Mouse (Mus musculus) olfactory bulb, adult 2 months (tissue): ENCODE data around the gene Luc7l.

Source experiments
- CTCF ChIP-seq: fragments of 200-500 bp; IDR thresholded peaks from 2 replicates; pipeline ENCODE4 v1.5.1; 2012; ENCODE audit warnings: low read depth, mild to moderate bottlenecking, low read length, moderate library complexity; ENCODE audit not compliant: insufficient read depth
- POLR2A ChIP-seq: fragments of 200-500 bp; IDR thresholded peaks from 2 replicates; pipeline ENCODE4 v1.6.1; 2012; ENCODE audit warnings: mild to moderate bottlenecking, low read depth, low read length, moderate library complexity; ENCODE audit not compliant: insufficient read depth

DNA sequence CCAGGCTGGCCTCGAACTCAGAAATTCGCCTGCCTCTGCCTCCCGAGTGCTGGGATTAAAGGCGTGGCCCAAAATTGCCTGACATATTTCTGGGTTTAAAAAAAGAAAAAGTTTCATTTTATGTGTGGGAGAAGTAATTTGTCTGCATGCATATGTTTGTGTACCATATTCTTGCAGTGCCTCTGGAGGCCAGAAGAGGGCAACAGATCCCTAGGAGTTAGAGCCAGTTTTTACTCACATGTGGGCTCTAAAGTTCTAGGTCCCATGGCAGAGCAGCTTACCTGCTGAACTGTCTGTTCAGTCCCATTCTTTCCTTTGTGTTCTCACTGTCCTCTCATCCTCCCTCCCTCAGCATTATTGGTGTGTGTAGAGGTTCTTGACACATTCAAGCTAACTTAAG lies 24.0 kb downstream of the Luc7l start:
- no peak for TF ChIP-seq CTCF
- no peak for TF ChIP-seq POLR2A
